Mouse (Mus musculus) macrophage (primary cell): Measurements from ENCODE around the gene Ocel1. TPM values are rescaled to one million over a fixed set of nuclear protein-coding genes. Genes with fewer than 3 reads are reported as not detected.

ENCODE experiments used
- H3K27ac ChIP-seq: fragments of 350-480 bp; formaldehyde crosslinking; 2 replicates; pipeline ENCODE4 v1.9.0; 2021
- H3K36me3 ChIP-seq: fragments of 350-480 bp; formaldehyde crosslinking; 2 replicates; pipeline ENCODE4 v1.9.0; 2021; ENCODE audit errors: inconsistent target
- H3K4me3 ChIP-seq: fragments of 350-480 bp; formaldehyde crosslinking; 2 replicates; pipeline ENCODE4 v1.9.0; 2021; ENCODE audit errors: inconsistent target
- H3K79me2 ChIP-seq: fragments of 350-480 bp; formaldehyde crosslinking; 2 replicates; pipeline ENCODE4 v1.9.0; 2021; ENCODE audit errors: inconsistent target
- WGBS: methylation state at CpG from one replicate; pipeline ENCODE4 v1.1.7; 2026; ENCODE audit warnings: inconsistent platforms; ENCODE audit not compliant: missing documents; 5-methylcytosine and 5-hydroxymethylcytosine counted together
- polyA plus RNA-seq: library from polyadenylated mRNA; stranded (reverse); fragments of 250-400 nt; gene quantifications from 3 replicates; pipeline ENCODE4 v1.2.4, GENCODE M21; 2018; ENCODE audit warnings: inconsistent platforms

Ocel1 gene
- polyA plus RNA-seq, 1 experiment from 2014 or later, result 10.2 TPM

DNA sequence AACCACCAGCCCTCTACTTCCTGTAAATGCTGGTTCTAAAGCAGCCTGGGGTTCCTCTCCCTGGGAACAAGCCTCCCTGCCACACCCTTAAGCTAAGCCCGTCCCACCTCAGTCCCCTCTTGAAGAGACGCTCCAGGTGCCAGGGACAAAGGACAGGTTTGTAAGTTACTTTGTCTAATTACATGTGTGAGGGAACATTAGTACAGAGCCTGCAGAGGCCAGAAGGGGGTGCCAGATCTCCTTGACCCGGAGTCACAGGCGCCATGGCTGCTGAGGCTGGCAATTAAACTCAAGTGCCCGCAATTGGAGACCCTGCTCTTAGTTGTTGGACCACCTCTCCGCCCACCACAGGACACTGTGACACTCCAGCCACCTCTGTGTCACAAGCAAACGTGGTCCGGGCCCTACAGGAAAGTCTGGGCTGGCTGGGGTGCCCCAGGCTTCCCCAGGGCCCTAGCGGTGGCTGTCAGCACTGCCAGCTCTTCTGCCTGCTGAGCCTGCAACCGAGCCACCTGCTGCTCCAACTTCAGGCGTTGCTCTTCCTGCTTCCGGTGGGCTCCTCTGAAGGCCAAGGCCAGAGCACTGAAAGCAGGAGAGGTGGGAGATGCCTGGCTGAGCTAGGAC is 14.2 kb downstream of the Ocel1 start:
- H3K79me2 ChIP-seq, result no peaks in the 10 kb centered on the region
- H3K36me3 ChIP-seq, result no peaks in the 10 kb centered on the region
- H3K4me3 ChIP-seq, result no peak overlapping the region
- no peak overlapping the region for H3K27ac ChIP-seq
- 91% methylated on average over 12 of the region's 12 CpGs for WGBS

DNA sequence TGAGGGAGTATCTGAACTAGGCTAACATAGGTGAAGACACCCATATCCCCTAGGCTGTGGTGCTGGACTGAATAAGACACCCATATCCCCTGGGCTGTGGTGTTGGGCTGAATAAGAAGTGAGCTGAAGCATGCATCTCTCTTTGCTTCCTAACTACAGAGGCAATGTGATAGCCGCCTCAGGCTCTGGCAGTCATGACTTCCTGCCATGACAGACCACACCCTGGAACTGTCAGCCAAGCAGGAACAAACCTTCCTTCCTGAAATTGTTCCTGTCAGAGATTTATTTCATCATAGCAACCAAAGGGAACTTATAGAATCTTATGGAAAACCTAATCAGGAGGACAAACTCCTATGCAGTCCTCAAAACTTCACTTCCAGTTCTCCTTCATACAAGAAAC is 17.2 kb downstream of the Ocel1 start:
- WGBS, result 19% methylated on average over 1 of the region's 1 CpGs
- H3K36me3 ChIP-seq, result no peaks in the 10 kb centered on the region
- H3K4me3 ChIP-seq, result no peak overlapping the region
- H3K79me2 ChIP-seq, result no peaks in the 10 kb centered on the region
- peak overlapping the region; percentile 56 for H3K27ac ChIP-seq

GRCm38 (mm10) chr8:71391696-71392095 is 20.6 kb downstream of the Ocel1 start:
- H3K27ac ChIP-seq, result no peak overlapping the region
- no peak overlapping the region for H3K4me3 ChIP-seq
- no peaks in the 10 kb centered on the region for H3K79me2 ChIP-seq
- 96% methylated on average over 2 of the region's 2 CpGs for WGBS
- H3K36me3 ChIP-seq, result no peaks in the 10 kb centered on the region

DNA sequence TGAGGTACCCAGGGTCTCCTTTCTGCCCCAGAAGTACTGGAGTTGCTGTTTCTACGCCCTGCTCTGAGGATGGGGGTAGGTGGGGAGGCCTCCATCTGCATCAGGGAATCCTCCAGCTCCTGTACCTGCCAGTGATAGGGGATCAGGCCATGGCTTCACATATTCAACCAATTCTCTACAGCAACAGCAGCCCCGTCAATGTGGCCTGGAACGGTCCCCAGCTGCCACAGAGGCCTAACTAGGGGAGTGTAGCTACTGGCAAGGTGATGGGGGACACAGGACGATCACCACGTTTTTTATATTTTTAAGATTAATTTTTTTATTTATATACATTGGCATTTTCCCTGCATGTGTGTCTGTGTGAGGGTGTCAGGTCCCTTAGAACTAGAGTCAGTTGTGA is 21.3 kb downstream of the Ocel1 start:
- no peak overlapping the region for H3K27ac ChIP-seq
- H3K79me2 ChIP-seq, result peaks cover 7% of the 10 kb centered on the region
- H3K36me3 ChIP-seq, result no peaks in the 10 kb centered on the region
- H3K4me3 ChIP-seq, result no peak overlapping the region
- 89% methylated on average over 5 of the region's 5 CpGs for WGBS

- Histone ChIP-seq H3K27ac (no peak overlapping the region), H3K36me3 (no peaks in the 10 kb centered on the region), H3K79me2 (peaks cover 12% of the 10 kb centered on the region), H3K4me3 (no peak overlapping the region)
- 67% methylated on average over 3 of the region's 3 CpGs for WGBS
These were observed 21.8 kb downstream of the Ocel1 start for GRCm38 (mm10) chr8:71392871-71393270.

DNA sequence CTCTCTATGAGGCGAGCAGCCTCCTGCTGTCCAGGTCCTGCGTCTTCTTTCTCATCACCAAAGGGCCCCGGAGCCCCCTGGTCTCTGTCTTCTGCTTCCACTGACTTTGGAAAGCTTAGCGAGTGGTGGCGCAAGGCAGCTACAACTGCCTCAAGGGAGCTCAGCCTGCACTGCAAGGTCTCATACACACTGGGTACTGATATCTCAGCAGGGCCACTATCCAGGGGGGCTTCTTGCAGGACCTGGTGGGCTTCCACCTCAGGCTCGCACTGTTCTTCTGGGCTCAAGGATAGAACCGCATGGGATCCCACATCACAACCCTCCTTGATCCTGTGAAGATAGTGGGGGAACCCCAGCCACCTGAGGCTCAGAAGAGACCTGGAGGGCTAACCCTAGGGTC is 23.4 kb downstream of the Ocel1 start:
- peaks cover 13% of the 10 kb centered on the region for H3K79me2 ChIP-seq
- 91% methylated on average over 7 of the region's 7 CpGs for WGBS
- H3K27ac ChIP-seq, result no peak overlapping the region
- H3K4me3 ChIP-seq, result no peak overlapping the region
- peaks cover 7% of the 10 kb centered on the region; the same call in 1 of the 2 replicates for H3K36me3 ChIP-seq

DNA sequence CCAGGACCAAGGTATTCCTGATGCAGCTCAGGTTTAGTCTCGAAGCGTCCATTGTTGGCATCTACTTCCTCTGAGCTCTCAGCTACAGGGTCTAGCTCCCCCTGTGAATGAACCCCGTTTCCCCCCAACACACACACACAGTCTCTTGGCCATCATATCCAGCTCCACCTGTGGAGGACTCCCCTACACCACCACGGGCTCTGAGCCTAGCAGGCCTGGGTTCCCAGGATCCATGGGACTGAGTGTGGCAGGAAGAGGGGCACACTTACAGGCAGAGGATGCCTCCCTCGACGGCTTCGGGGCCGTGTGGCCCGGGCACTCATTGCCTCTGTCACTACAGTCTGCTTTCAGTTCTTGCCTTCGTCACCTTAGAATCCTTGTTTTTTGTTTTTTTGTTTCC is 24.0 kb downstream of the Ocel1 start:
- H3K4me3 ChIP-seq, result no peak overlapping the region
- peaks cover 11% of the 10 kb centered on the region; the same call in 1 of the 2 replicates for H3K36me3 ChIP-seq
- H3K79me2 ChIP-seq, result peaks cover 13% of the 10 kb centered on the region
- no peak overlapping the region for H3K27ac ChIP-seq
- 87% methylated on average over 9 of the region's 10 CpGs for WGBS

- peak within 1 kb of the TSS; percentile 99 for H3K4me3 ChIP-seq
These were observed 24.5 kb downstream of the Ocel1 start, which contains the start of gene Ushbp1 for GRCm38 (mm10) chr8:71395629-71396028. Gene Ushbp1 (minus strand): TSS chr8:71395802.

GRCm38 (mm10) chr8:71396639-71397305 is 25.7 kb downstream of the Ocel1 start, which contains the start of gene Babam1:
Gene Babam1 (plus strand): TSS chr8:71396861.
- Histone ChIP-seq H3K27ac (peak within 1 kb of the TSS; percentile 51), H3K4me3 (peak within 1 kb of the TSS; percentile 99), H3K36me3 (peaks cover 11% of the 10 kb centered on the region; the same call in 1 of the 2 replicates), H3K79me2 (peaks cover 13% of the 10 kb centered on the region)
- WGBS, result under 1% methylated on average over 31 of the region's 34 CpGs

More at GRCm38 (mm10) chr8:71395629-71396028, 24.5 kb downstream of the Ocel1 start, which contains the start of gene Ushbp1:
- peaks cover 11% of the 10 kb centered on the region; the same call in 1 of the 2 replicates for H3K36me3 ChIP-seq
- 83% methylated on average over 9 of the region's 9 CpGs for WGBS
- peaks cover 13% of the 10 kb centered on the region for H3K79me2 ChIP-seq
- peak within 1 kb of the TSS; percentile 51; the same call in 1 of the 2 replicates for H3K27ac ChIP-seq

DNA sequence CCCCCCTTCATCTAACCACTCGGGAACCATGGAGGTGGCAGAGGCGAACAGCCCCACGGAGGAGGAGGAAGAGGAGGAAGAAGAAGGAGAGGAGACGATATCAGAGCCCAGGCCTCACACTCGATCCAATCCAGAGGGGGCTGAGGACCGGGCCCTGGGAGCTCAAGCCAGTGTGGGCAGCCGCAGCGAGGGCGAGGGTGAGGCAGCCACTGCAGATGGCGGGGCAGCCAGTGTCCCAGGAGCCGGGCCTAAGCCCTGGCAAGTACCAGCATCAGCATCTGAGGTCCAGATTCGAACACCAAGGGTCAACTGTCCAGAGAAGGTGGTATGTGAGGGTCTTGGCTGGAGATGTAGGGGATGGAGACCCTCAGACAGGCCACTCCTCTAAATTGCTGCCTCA is 26.6 kb downstream of the Ocel1 start:
- H3K4me3 ChIP-seq, result peak overlapping the region; percentile 99
- H3K27ac ChIP-seq, result no peak overlapping the region
- peaks cover 11% of the 10 kb centered on the region; the same call in 1 of the 2 replicates for H3K36me3 ChIP-seq
- WGBS, result 85% methylated on average over 12 of the region's 12 CpGs
- H3K79me2 ChIP-seq, result peaks cover 13% of the 10 kb centered on the region

- Histone ChIP-seq H3K36me3 (peaks cover 11% of the 10 kb centered on the region; the same call in 1 of the 2 replicates), H3K27ac (no peak overlapping the region)
- 97% methylated on average over 2 of the region's 2 CpGs for WGBS
These were observed 29.7 kb downstream of the Ocel1 start for GRCm38 (mm10) chr8:71400826-71401225.

GRCm38 (mm10) chr8:71401454-71401853 is 30.4 kb downstream of the Ocel1 start:
- peaks cover 11% of the 10 kb centered on the region; the same call in 1 of the 2 replicates for H3K36me3 ChIP-seq
- no peak overlapping the region for H3K27ac ChIP-seq
- H3K79me2 ChIP-seq, result peaks cover 14% of the 10 kb centered on the region
- no peak overlapping the region for H3K4me3 ChIP-seq

More at GRCm38 (mm10) chr8:71400826-71401225, 29.7 kb downstream of the Ocel1 start:
- peaks cover 13% of the 10 kb centered on the region for H3K79me2 ChIP-seq
- H3K4me3 ChIP-seq, result no peak overlapping the region

DNA sequence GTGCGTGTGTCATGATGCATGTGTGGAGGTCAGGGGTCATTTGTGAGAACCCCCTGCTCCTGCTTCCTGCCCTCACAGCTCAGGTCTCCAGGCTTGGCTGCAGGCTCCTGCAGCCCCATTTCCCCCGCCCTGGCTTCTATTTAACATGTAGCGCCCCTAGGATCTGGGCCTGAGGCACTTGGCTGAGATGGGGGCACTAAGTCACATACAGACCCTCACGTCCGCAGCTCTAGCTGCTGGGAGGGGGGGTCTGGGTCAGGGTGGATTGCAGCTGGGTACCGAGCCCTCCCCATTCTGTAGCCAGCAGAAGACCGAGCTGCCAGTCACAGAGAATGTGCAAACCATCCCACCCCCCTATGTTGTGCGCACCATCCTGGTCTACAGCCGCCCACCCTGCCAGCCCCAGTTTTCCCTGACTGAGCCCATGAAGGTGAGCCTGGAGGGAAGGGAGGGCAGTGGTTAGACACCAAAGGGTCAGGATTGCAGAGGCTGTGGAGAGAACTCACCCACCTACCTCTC is 31.4 kb downstream of the Ocel1 start:
- Histone ChIP-seq H3K27ac (no peak overlapping the region), H3K79me2 (peaks cover 8% of the 10 kb centered on the region), H3K4me3 (no peak overlapping the region), H3K36me3 (peaks cover 11% of the 10 kb centered on the region; the same call in 1 of the 2 replicates)
- 94% methylated on average over 7 of the region's 9 CpGs for WGBS

DNA sequence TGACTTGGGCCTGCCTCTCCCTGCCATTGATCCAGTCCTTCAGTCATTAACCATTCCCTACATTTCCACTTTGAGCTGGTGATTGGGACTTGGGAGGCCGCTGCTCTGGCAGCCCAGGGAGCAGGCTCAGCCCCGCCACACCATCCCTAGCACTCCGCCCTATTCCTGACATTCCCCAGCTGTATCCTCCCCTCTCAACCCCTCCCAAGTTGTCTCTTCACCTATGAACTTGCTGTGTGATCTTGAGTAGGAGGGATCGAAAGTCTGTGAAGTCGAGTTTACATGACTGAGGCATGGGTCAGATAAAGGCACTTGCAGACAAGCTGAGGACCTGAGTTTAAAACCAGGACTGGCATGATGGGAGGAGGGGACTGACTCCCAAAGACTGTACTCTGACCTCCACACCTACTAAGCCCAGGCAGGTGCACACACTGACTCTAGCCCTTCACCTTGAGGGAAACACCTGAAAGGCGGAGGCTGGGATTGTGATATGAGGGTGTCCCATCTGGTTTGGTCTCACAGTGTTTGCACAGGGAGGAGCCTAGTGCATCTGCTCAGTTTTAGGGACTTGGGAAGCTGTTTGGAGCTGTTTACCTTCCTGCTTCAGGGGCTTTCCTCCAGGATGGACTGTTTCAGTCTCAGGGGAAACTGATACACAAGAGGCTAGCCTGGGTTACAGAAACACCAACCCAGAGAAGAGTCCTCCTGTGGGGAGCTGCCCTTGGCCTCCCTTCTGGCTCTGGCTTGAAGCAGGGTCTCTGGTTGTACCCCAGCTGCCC is 32.2 kb downstream of the Ocel1 start:
- Histone ChIP-seq H3K27ac (no peak overlapping the region), H3K4me3 (no peak overlapping the region), H3K36me3 (peaks cover 10% of the 10 kb centered on the region; the same call in 1 of the 2 replicates), H3K79me2 (peaks cover 3% of the 10 kb centered on the region; the same call in 1 of the 2 replicates)
- WGBS, result 92% methylated on average over 6 of the region's 6 CpGs
